19 mouse cellular contexts compared by ENCODE assay signal in the genomic region with DNA sequence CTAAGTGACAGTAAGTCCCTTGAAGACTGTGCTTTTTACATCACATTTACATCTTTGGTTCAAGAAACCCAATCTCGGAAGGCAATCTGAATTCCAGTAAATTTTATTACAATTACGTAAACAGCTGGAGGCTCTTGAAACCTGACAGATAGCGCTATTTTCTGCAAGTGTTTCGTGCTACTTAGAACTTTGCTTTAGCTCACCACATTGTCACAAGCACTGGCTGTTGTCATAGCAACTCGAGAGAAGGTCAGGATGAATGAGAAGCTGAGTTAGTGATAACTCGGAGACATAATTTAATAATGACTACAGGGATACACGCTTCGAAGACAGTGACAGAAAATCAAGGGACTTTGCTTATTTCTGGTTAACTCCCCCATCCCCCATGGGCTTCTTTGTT.
DNase-seq lines count a peak whose midpoint lies in the region; ATAC-seq and TF ChIP-seq lines count a peak whose summit lies in the region.
"Had no signal": no experiment of that assay in that cellular context is flagged by ENCODE, and none has a peak within 500 bp of the region (broad histone marks: within the 10 kb centered on the region; RNA-seq: fewer than 3 reads in every experiment).

No protein-coding gene starts in this region.

- no peaks in the 10 kb centered on the region for H3K9me3 ChIP-seq in forebrain, embryonic 14.5 days (replicated peaks; ENCODE audit: control insufficient read depth, low read length)
- no peaks in the 10 kb centered on the region for H3K9me3 ChIP-seq in forebrain, embryonic 12.5 days
- no peaks in the 10 kb centered on the region for H3K9me3 ChIP-seq in intestine, postnatal 0 days (ENCODE audit: control insufficient read depth)
- H3K9me3 ChIP-seq: limb, embryonic 12.5 days; stomach, embryonic 15.5 days had no signal

- WGBS in forebrain, embryonic 14.5 days = 78% methylated on average over 8 of the region's 8 CpGs
- WGBS in forebrain, embryonic 12.5 days = 74% methylated on average over 8 of the region's 8 CpGs
- WGBS in intestine, postnatal 0 days = 56% methylated on average over 8 of the region's 8 CpGs

- no peaks in the 10 kb centered on the region for H3K36me3 ChIP-seq in forebrain, embryonic 14.5 days (ENCODE audit: control insufficient read depth, insufficient read depth, low read length)
- no peaks in the 10 kb centered on the region for H3K36me3 ChIP-seq in forebrain, embryonic 12.5 days (replicated peaks)
- H3K36me3 ChIP-seq in intestine, postnatal 0 days (ENCODE audit: control insufficient read depth, insufficient read depth) = no peaks in the 10 kb centered on the region
- H3K36me3 ChIP-seq: limb, embryonic 12.5 days; stomach, embryonic 15.5 days had no signal

- H3K4me1 ChIP-seq in forebrain, embryonic 14.5 days (ENCODE audit: control insufficient read depth, insufficient read depth, low read length) = no peaks in the 10 kb centered on the region
- no peaks in the 10 kb centered on the region for H3K4me1 ChIP-seq in forebrain, embryonic 12.5 days
- no peaks in the 10 kb centered on the region for H3K4me1 ChIP-seq in intestine, postnatal 0 days (replicated peaks; ENCODE audit: control insufficient read depth, insufficient read depth, low read length)
- H3K4me1 ChIP-seq: limb, embryonic 12.5 days; stomach, embryonic 15.5 days had no signal

- H3K4me2 ChIP-seq in forebrain, embryonic 14.5 days (ENCODE audit: low read length) = no peak overlapping the region
- H3K4me2 ChIP-seq in forebrain, embryonic 12.5 days = no peak overlapping the region
- no peak overlapping the region for H3K4me2 ChIP-seq in intestine, postnatal 0 days (replicated peaks; ENCODE audit: low read depth)
- H3K4me2 ChIP-seq: limb, embryonic 12.5 days; stomach, embryonic 15.5 days had no signal

- H3K27ac ChIP-seq in forebrain, embryonic 14.5 days (ENCODE audit: low read depth, low read length) = no peak overlapping the region
- no peak overlapping the region for H3K27ac ChIP-seq in forebrain, embryonic 12.5 days
- H3K27ac ChIP-seq in intestine, postnatal 0 days (ENCODE audit: low read depth, low read length) = no peak overlapping the region
- H3K27ac ChIP-seq: gastrocnemius, adult 2 months; limb, embryonic 12.5 days; liver, embryonic 14.5 days; stomach, embryonic 15.5 days had no signal

- no peak overlapping the region for H3K4me3 ChIP-seq in forebrain, embryonic 14.5 days (ENCODE audit: low read depth, low read length)
- no peak overlapping the region for H3K4me3 ChIP-seq in forebrain, embryonic 12.5 days (replicated peaks)
- H3K4me3 ChIP-seq in intestine, postnatal 0 days (ENCODE audit: low read depth, low read length) = no peak overlapping the region
- H3K4me3 ChIP-seq: erythroblast, embryonic 14.5 days; gastrocnemius, adult 2 months; limb, embryonic 12.5 days; myocyte; stomach, embryonic 15.5 days had no signal

- no peak for ATAC-seq in forebrain, embryonic 14.5 days
- ATAC-seq in forebrain, embryonic 12.5 days (ENCODE audit: low FRiP score) = no peak
- ATAC-seq in intestine, postnatal 0 days = no peak
- ATAC-seq: lung, postnatal 0 days had no signal

- no peak for TF ChIP-seq CTCF in intestine, postnatal 0 days (IDR thresholded peaks at IDR 0.05; ENCODE audit: low read depth)

- DNase-seq in forebrain, embryonic 14.5 days (ENCODE audit: low spot score) = peak; percentile 66
- DNase-seq in layer of hippocampus, adult 18-20 months (ENCODE audit: low spot score in 2 of 2) = peak; percentile 23 to 51
- DNase-seq in layer of hippocampus, postnatal 10 days (ENCODE audit: low spot score in 2 of 2) = no peak
- peak; percentile 25 to 60 for DNase-seq in right cerebral cortex, postnatal 10 days (ENCODE audit: low spot score in 2 of 2)
- DNase-seq in right cerebral cortex, postnatal 4 days = no peak
- no peak for DNase-seq in heart, postnatal 4 days
- DNase-seq: adrenal gland, postnatal 25 days; cerebellum, postnatal 25 days; gastrocnemius, adult 2 months; heart, adult 11 months; spleen, adult 18-20 months had no signal

- no peak overlapping the region for H3K9ac ChIP-seq in forebrain, embryonic 14.5 days (ENCODE audit: low read length)
- H3K9ac ChIP-seq in forebrain, embryonic 12.5 days = no peak overlapping the region
- no peak overlapping the region for H3K9ac ChIP-seq in intestine, postnatal 0 days (ENCODE audit: low read depth, low read length)
- H3K9ac ChIP-seq: limb, embryonic 12.5 days; liver, embryonic 14.5 days; stomach, embryonic 15.5 days had no signal

- H3K27me3 ChIP-seq in forebrain, embryonic 14.5 days (replicated peaks; ENCODE audit: control insufficient read depth, insufficient read depth, low read length) = no peaks in the 10 kb centered on the region
- no peaks in the 10 kb centered on the region for H3K27me3 ChIP-seq in forebrain, embryonic 12.5 days
- no peaks in the 10 kb centered on the region for H3K27me3 ChIP-seq in intestine, postnatal 0 days (replicated peaks; ENCODE audit: control insufficient read depth, insufficient read depth, low read length)
- H3K27me3 ChIP-seq: limb, embryonic 12.5 days; stomach, embryonic 15.5 days had no signal

Comparison
In these comparisons a context has a peak if more than half of its experiments do, and no peak if none do; other contexts are left out.
1. DNase-seq: peak in forebrain, embryonic 14.5 days (single experiment), layer of hippocampus, adult 18-20 months (2 of 2) and right cerebral cortex, postnatal 10 days (2 of 2); none in layer of hippocampus, postnatal 10 days (0 of 2), right cerebral cortex, postnatal 4 days (single experiment) and heart, postnatal 4 days (single experiment).